Mouse (Mus musculus) forebrain, embryonic 16.5 days (tissue): ENCODE data around the gene Dok5. TPM values are rescaled to one million over a fixed set of nuclear protein-coding genes. Genes with fewer than 3 reads are reported as not detected.

Source experiments
- ATAC-seq: fragments of 200-750 bp; cut with Nextera tagmentation; 2 replicates; pipeline ENCODE4 v1.8.0; 2017; ENCODE audit warnings: mild to moderate bottlenecking, moderate library complexity
- H3K27ac ChIP-seq: fragments of 300-500 bp; sonication (generic); 2 replicates; pipeline ENCODE4 v1.5.1; 2014; ENCODE audit warnings: low read length, control low read depth
- H3K27me3 ChIP-seq: fragments of 300-500 bp; sonication (generic); replicated peaks from 2 replicates; pipeline ENCODE4 v1.6.1; 2014; ENCODE audit warnings: low read length; ENCODE audit not compliant: control insufficient read depth, insufficient read depth
- H3K36me3 ChIP-seq: fragments of 300-500 bp; sonication (generic); 2 replicates; pipeline ENCODE4 v1.6.1; 2014; ENCODE audit not compliant: control insufficient read depth, insufficient read depth
- H3K4me1 ChIP-seq: fragments of 300-500 bp; sonication (generic); replicated peaks from 2 replicates; pipeline ENCODE4 v1.6.1; 2014; ENCODE audit warnings: low read length; ENCODE audit not compliant: control insufficient read depth, insufficient read depth
- H3K4me2 ChIP-seq: fragments of 300-500 bp; sonication (generic); 2 replicates; pipeline ENCODE4 v1.6.1; 2014; ENCODE audit warnings: mild to moderate bottlenecking, low read length, control low read depth
- H3K4me3 ChIP-seq: fragments of 300-500 bp; sonication (generic); replicated peaks from 2 replicates; pipeline ENCODE4 v1.5.1; 2014; ENCODE audit warnings: mild to moderate bottlenecking, low read length, control low read depth
- H3K9ac ChIP-seq: fragments of 300-500 bp; sonication (generic); replicated peaks from 2 replicates; pipeline ENCODE4 v1.6.1; 2014; ENCODE audit warnings: low read depth, low read length, control low read depth
- H3K9me3 ChIP-seq: fragments of 300-500 bp; sonication (generic); 2 replicates; pipeline ENCODE4 v1.6.1; 2016; ENCODE audit warnings: low read length; ENCODE audit not compliant: control insufficient read depth
- WGBS: fragments of 180-500 bp; shearing (Covaris S2); extraction: QIAGEN DNeasy Blood & Tissue Kit; methylation state at CpG from one replicate; pipeline ENCODE4 v1.1.7; 2014; 5-methylcytosine and 5-hydroxymethylcytosine counted together
- polyA plus RNA-seq: library from polyadenylated mRNA; unstranded; fragments of >200 nt; fragmentation: Nextera tagmentation; extraction: Ambion mirVana; gene quantifications from 2 replicates; pipeline ENCODE4 v1.2.1, GENCODE M21; 2015

Dok5 gene
- polyA plus RNA-seq, 1 experiment from 2014 or later: 96.5 TPM

DNA sequence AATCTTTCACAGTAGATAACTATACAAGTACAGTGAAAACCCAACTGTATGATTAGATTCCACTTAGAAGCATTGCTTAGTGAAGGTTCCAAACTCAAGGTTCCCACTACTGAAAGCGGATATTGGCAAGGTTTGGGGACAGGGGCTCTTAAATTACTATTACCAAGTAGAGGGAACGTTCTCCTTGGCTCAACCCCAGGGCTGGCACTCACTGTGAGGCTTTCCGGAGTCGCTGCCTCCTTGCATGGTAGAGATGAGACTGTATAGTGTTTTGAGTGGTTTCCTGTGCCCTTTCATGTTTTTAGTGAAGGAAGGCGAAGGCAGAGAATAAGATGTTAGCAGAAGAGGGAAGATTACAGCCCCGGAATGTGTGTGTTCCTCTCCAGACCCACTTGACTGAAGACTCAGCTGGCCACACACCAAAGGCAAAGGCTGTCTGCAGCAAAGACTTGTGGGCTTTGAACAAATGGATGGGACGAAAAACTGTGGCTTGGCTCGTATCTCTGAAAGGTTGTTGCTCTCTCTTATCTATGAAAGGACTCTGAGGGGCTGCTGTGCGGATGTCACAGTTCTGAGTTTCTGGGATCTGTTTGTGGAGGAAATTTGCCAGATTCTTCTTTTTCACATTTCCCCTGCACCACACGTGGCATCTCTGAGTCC lies 20.7 kb downstream of the Dok5 start:
- Histone ChIP-seq H3K9ac (no peak overlapping the region), H3K4me2 (no peak overlapping the region), H3K27me3 (no peaks in the 10 kb centered on the region), H3K27ac (no peak overlapping the region), H3K9me3 (no peaks in the 10 kb centered on the region), H3K4me3 (no peak overlapping the region), H3K36me3 (no peaks in the 10 kb centered on the region), H3K4me1 (peaks cover 37% of the 10 kb centered on the region)
- no peak for ATAC-seq
- 55% methylated on average over 10 of the region's 10 CpGs for WGBS

DNA sequence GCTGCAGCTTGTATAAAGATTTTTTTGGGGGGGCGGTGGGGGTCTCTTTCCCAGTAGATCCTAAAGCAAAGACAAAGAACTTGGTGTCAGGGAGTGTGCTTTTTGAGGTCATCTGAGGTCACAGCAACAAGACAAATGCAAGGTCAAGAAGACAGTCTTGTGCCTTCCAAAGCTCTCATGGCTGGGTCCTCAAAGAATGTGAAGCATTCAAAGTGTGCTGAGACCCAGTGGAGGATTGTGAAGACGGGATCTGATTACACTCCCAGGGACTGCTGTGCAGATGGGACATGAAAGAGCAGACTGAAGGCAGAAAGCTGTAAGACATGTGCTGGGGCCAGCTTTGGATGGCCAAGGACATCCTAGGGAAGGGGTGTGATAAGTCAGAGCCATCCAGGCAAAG lies 24.2 kb downstream of the Dok5 start:
- H3K27me3 ChIP-seq: no peaks in the 10 kb centered on the region
- peaks cover 43% of the 10 kb centered on the region for H3K4me1 ChIP-seq
- 61% methylated on average over 2 of the region's 2 CpGs for WGBS
- H3K4me2 ChIP-seq: no peak overlapping the region
- no peak overlapping the region for H3K27ac ChIP-seq
- H3K9me3 ChIP-seq: no peaks in the 10 kb centered on the region
- ATAC-seq: no peak
- no peaks in the 10 kb centered on the region for H3K36me3 ChIP-seq
- H3K9ac ChIP-seq: no peak overlapping the region
- H3K4me3 ChIP-seq: no peak overlapping the region

DNA sequence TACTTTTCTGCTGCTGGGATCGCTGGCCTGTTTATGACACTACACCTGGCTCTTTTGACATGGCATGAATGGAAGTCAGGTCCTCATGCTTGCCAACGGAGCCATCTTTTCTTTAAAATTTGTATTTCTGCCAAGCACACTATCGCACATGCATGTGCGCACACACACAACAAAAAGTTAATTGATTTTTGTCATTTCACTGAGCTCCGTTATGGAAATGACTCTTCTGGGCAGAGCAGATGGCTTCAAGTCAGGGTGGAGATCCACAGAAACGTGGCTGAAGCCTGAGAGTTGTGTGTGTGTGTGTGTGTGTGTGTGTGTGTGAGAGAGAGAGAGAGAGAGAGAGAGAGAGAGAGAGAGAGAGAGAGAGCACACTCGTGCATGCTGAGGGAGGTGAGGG lies 25.1 kb downstream of the Dok5 start:
- H3K9me3 ChIP-seq: no peaks in the 10 kb centered on the region
- H3K4me3 ChIP-seq: no peak overlapping the region
- peak overlapping the region; percentile 89 for H3K27ac ChIP-seq
- peak; percentile 22 for ATAC-seq
- no peaks in the 10 kb centered on the region for H3K36me3 ChIP-seq
- peaks cover 43% of the 10 kb centered on the region for H3K4me1 ChIP-seq
- 31% methylated on average over 7 of the region's 7 CpGs for WGBS
- peak overlapping the region; percentile 41 for H3K9ac ChIP-seq
- H3K4me2 ChIP-seq: no peak overlapping the region; the same call in 1 of the 2 replicates
- H3K27me3 ChIP-seq: no peaks in the 10 kb centered on the region

DNA sequence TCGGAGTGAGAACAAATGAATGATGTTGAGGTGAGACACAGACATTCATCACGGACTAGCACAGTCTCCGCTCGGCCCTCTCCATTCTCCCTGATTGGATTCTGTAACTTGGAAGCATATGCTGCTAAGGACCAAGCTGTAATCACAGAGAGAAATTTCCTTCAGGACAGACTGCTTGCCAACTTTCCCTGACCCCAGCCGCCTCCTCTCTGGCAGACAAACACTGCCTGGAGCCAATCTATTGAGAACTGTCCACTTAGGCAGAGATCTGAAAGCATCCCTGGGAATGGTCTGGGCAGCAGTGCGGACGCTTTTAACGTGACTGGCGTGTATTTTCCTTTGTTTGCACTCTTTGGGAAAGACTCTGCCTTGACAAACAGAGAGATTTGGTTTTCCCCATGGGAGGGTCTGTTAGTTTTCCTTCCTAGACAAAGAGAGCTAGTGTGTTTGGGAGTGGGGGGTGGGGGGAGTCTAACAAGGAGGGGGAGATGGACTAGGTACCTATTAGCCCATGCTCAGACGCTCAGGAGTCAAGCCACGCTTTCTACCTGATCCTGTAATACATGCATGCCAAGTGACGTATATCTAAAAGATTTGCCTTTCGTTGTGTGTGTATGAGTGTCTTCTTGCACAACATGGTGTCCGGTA lies 25.7 kb downstream of the Dok5 start:
- 24% methylated on average over 14 of the region's 14 CpGs for WGBS
- peak overlapping the region; percentile 26 for H3K4me2 ChIP-seq
- peak; percentile 62 for ATAC-seq
- no peaks in the 10 kb centered on the region for H3K27me3 ChIP-seq
- H3K4me3 ChIP-seq: no peak overlapping the region
- H3K27ac ChIP-seq: peak overlapping the region; percentile 89
- H3K9me3 ChIP-seq: no peaks in the 10 kb centered on the region
- peaks cover 40% of the 10 kb centered on the region for H3K4me1 ChIP-seq
- H3K9ac ChIP-seq: peak overlapping the region; percentile 41
- H3K36me3 ChIP-seq: no peaks in the 10 kb centered on the region

DNA sequence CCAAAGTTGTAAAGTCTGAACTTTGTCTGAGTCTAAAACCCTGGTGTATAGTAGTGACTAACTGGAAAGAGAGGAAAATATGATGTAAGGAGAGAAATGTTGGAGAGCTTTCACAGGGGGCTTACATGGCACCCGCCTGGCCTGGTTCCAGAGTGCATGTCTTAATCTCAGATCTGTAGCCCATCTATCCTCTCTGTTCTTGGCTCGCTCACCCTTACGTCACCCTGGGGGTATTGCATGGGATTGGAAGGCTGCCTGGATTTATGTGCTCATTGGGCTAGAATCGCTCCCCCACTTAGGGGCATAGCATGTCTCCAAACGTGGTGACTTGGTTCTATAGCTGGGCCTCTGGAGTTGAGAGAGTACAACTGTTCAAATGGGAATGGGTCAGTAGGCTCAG lies 26.6 kb downstream of the Dok5 start:
- Histone ChIP-seq H3K9me3 (no peaks in the 10 kb centered on the region), H3K4me1 (peaks cover 32% of the 10 kb centered on the region), H3K27ac (peak overlapping the region; percentile 89), H3K9ac (no peak overlapping the region), H3K27me3 (no peaks in the 10 kb centered on the region), H3K36me3 (no peaks in the 10 kb centered on the region), H3K4me2 (no peak overlapping the region), H3K4me3 (no peak overlapping the region)
- ATAC-seq: peak; percentile 46
- 54% methylated on average over 5 of the region's 5 CpGs for WGBS

DNA sequence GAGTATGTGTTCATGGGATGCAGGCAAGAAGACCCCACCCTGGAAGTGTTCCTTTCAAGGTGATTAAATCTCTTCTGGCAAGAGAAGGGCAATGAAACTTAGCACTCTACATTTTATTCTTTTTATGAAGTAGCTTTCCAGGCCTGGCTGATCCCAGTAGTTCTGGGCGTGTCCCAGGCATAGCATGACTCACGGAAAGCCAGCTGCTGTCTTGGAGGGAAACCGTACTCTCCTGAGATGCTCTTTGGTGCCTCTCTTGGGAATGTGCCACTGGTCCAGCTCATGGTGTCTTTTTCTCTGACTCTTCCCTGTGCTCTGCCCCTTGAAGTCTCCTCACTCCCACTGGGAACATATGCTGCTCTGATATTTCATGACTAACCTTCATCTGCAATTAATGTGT lies 33.1 kb downstream of the Dok5 start:
- H3K9me3 ChIP-seq: no peaks in the 10 kb centered on the region
- H3K9ac ChIP-seq: no peak overlapping the region
- no peak overlapping the region for H3K4me3 ChIP-seq
- no peak overlapping the region for H3K27ac ChIP-seq
- no peak overlapping the region for H3K4me2 ChIP-seq
- H3K4me1 ChIP-seq: peaks cover 9% of the 10 kb centered on the region
- H3K27me3 ChIP-seq: no peaks in the 10 kb centered on the region
- 70% methylated on average over 3 of the region's 3 CpGs for WGBS
- no peaks in the 10 kb centered on the region for H3K36me3 ChIP-seq
- ATAC-seq: no peak

DNA sequence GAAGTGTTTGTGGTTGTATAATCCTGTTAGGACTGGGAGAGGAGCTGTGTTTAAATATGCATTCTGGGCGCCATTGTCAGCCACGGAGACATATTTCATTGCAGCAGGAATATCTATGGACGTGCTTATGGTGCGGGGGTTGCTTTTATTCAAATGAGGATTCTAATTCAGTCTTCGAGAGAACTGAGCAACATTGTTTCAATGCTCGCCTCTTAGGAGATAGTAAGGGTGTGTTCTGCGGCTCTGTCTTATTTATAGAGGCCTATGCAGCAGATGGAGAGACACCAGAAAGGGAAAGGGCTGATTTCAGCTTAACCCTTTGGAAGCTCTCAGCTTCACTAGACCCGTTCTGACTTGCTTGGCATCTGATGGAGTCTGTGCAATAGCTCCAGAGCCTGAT lies 35.6 kb downstream of the Dok5 start:
- WGBS: 43% methylated on average over 8 of the region's 8 CpGs
- peaks cover 21% of the 10 kb centered on the region for H3K4me1 ChIP-seq
- H3K9ac ChIP-seq: no peak overlapping the region
- no peaks in the 10 kb centered on the region for H3K36me3 ChIP-seq
- peak overlapping the region; percentile 62 for H3K27ac ChIP-seq
- H3K9me3 ChIP-seq: no peaks in the 10 kb centered on the region
- H3K4me2 ChIP-seq: no peak overlapping the region
- ATAC-seq: peak; percentile 56
- no peaks in the 10 kb centered on the region for H3K27me3 ChIP-seq
- H3K4me3 ChIP-seq: no peak overlapping the region

DNA sequence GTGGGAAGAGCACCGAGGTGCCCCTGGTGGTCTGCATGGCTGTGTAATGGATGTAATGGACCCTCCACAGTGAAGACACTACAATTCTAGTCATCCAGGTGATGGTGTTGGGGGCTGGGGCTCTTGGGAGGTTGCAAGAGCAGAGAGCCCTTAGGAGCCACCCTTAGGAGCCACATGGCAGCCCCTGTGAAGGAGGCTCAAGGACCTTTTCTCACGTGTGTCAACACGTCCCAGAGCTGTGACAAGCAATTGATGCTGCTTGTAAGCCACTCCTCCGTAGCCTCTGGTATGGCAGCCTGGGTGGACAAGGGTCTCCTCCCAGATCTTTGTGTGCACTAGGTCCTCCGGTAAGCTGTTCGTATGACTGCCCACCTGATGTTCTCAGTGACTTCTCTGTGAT lies 37.1 kb downstream of the Dok5 start:
- no peak overlapping the region for H3K9ac ChIP-seq

DNA sequence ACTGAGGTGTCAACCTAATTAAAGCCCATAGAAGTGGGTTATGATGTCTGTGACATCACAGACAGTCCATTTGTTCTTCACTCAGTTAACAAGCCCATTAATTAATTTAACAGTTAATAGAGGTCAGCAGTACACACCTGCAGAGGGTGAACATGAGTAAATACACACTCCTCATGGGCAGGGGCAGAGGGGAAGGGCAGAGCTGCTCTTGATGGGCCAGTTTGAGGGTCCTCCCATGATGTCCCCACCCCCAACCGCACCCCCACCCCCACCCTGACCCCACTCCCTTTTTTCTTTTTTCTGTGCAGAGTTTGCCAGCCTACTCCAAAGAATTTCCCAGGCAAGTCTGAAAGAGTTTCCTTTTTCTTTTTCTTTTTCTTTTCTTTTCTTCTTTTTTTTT lies 39.9 kb downstream of the Dok5 start:
- no peak overlapping the region for H3K4me2 ChIP-seq
- no peaks in the 10 kb centered on the region for H3K36me3 ChIP-seq
- no peaks in the 10 kb centered on the region for H3K9me3 ChIP-seq
- 10% methylated on average over 1 of the region's 1 CpGs for WGBS
- ATAC-seq: no peak
- H3K27ac ChIP-seq: peak overlapping the region; percentile 61; the same call in 1 of the 2 replicates
- H3K9ac ChIP-seq: no peak overlapping the region
- H3K4me1 ChIP-seq: peaks cover 29% of the 10 kb centered on the region
- H3K4me3 ChIP-seq: no peak overlapping the region
- H3K27me3 ChIP-seq: no peaks in the 10 kb centered on the region

More for the DNA sequence above, 37.1 kb downstream of the Dok5 start:
- Histone ChIP-seq H3K4me1 (peaks cover 29% of the 10 kb centered on the region), H3K27me3 (no peaks in the 10 kb centered on the region), H3K27ac (no peak overlapping the region), H3K9me3 (no peaks in the 10 kb centered on the region), H3K4me3 (no peak overlapping the region), H3K4me2 (no peak overlapping the region), H3K36me3 (no peaks in the 10 kb centered on the region)
- ATAC-seq: no peak
- 86% methylated on average over 6 of the region's 6 CpGs for WGBS
